Mouse (Mus musculus) cerebellum, adult 2 months (tissue): ENCODE results near the gene Msh5.

ENCODE experiments used
- CTCF ChIP-seq: fragments of 200-500 bp; IDR thresholded peaks from 2 replicates; pipeline ENCODE4 v1.5.1; 2011; ENCODE audit warnings: low read depth, mild to moderate bottlenecking, control low read depth, low read length, moderate library complexity, borderline replicate concordance; ENCODE audit not compliant: insufficient read depth
- POLR2A ChIP-seq: fragments of 200-500 bp; IDR thresholded peaks from 2 replicates; pipeline ENCODE4 v1.6.1; 2011; ENCODE audit warnings: low read length, control low read depth, borderline replicate concordance; ENCODE audit not compliant: insufficient read depth

DNA sequence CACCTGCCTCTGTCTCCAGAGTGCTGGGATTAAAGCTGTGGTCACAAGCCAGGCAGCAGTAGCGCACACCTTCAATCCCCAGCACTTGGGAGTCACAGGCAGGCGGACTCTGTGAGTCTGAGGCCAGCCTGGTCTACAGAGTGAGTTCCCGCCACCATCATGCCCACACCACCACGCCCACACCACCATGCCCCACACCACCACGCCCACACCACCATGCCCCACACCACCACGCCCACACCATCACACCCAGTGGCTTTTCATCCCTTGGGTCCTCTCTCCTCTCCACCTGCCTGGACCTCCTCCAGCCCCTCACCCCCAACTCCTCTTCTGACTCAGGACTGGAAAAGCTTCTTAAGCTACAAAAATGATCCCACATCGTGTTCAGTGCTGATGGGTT, 14.7 kb downstream of the Msh5 start:
- no peak for TF ChIP-seq CTCF
- no peak for TF ChIP-seq POLR2A
